Mouse (Mus musculus) midbrain, embryonic 11.5 days (tissue): ENCODE measurements at regions not wholly inside any gene's neighbourhood (a gene's known extent, or its start where the extent isn't known, plus 50 kb on each side); places are given as distances from the start of the nearest gene placed in this dataset.

Experiments
- ATAC-seq: fragments of 200-750 bp; cut with Nextera tagmentation; 2 replicates; pipeline ENCODE4 v1.8.0; 2017; ENCODE audit warnings: moderate TSS enrichment, moderate library complexity; ENCODE audit not compliant: low FRiP score
- DNase-seq: peaks from one replicate; pipeline ENCODE4 v3.0.0; 2015; ENCODE audit warnings: low spot score; ENCODE audit errors: missing footprints
- H3K27ac ChIP-seq: fragments of 300-500 bp; sonication (generic); 2 replicates; pipeline ENCODE4 v1.5.1; 2014; ENCODE audit warnings: low read depth, low read length
- H3K27me3 ChIP-seq: fragments of 300-500 bp; sonication (generic); 2 replicates; pipeline ENCODE4 v1.6.1; 2014; ENCODE audit warnings: mild to moderate bottlenecking, low read length, moderate library complexity, mixed read lengths; ENCODE audit not compliant: control insufficient read depth, insufficient read depth
- H3K36me3 ChIP-seq: fragments of 300-500 bp; sonication (generic); 2 replicates; pipeline ENCODE4 v1.6.1; 2014; ENCODE audit warnings: mild to moderate bottlenecking, low read length, moderate library complexity, mixed read lengths; ENCODE audit not compliant: control insufficient read depth, insufficient read depth
- H3K4me1 ChIP-seq: fragments of 300-500 bp; sonication (generic); 2 replicates; pipeline ENCODE4 v1.6.1; 2014; ENCODE audit warnings: low read length; ENCODE audit not compliant: control insufficient read depth, insufficient read depth
- H3K4me2 ChIP-seq: fragments of 300-500 bp; sonication (generic); 2 replicates; pipeline ENCODE4 v1.6.1; 2014; ENCODE audit warnings: mild to moderate bottlenecking, moderate library complexity
- H3K4me3 ChIP-seq: fragments of 300-500 bp; sonication (generic); 2 replicates; pipeline ENCODE4 v1.5.1; 2014; ENCODE audit warnings: low read depth, low read length
- H3K9ac ChIP-seq: fragments of 300-500 bp; sonication (generic); 2 replicates; pipeline ENCODE4 v1.6.1; 2014; ENCODE audit warnings: low read length
- H3K9me3 ChIP-seq: fragments of 300-500 bp; sonication (generic); 2 replicates; pipeline ENCODE4 v1.6.1; 2016; ENCODE audit warnings: low read length; ENCODE audit not compliant: control insufficient read depth
- WGBS: fragments of 180-500 bp; shearing (Covaris S2); extraction: QIAGEN DNeasy Blood & Tissue Kit; methylation state at CpG from one replicate; pipeline ENCODE4 v1.1.7; 2014; 5-methylcytosine and 5-hydroxymethylcytosine counted together

DNA sequence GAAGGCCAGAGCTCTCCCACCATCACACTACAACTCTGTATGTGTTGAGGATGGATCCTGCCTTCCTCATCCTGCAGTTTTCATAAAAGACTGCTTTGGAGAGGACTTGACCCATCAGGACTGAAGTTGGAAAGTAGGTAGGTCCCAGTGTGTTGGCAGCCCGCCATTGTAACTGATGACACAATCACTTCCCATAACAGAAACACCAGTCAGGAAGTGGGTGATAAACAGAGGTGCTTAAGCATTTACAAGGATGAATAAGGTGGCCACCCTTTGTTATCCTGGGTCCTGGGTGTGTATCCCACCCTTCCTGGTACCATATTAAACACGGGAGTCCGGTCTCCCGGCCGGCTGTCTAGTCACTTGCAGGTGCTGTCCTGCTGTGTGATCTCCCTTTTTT lies 118.3 kb downstream of the Snx10 start:
- Histone ChIP-seq H3K9ac (no peak overlapping the region), H3K36me3 (no peaks in the 10 kb centered on the region), H3K27me3 (no peaks in the 10 kb centered on the region), H3K27ac (no peak overlapping the region), H3K4me3 (no peak overlapping the region), H3K9me3 (no peaks in the 10 kb centered on the region), H3K4me2 (no peak overlapping the region), H3K4me1 (no peaks in the 10 kb centered on the region)
- ATAC-seq (no peak), DNase-seq (no peak)
- 92% methylated on average over 5 of the region's 5 CpGs for WGBS

DNA sequence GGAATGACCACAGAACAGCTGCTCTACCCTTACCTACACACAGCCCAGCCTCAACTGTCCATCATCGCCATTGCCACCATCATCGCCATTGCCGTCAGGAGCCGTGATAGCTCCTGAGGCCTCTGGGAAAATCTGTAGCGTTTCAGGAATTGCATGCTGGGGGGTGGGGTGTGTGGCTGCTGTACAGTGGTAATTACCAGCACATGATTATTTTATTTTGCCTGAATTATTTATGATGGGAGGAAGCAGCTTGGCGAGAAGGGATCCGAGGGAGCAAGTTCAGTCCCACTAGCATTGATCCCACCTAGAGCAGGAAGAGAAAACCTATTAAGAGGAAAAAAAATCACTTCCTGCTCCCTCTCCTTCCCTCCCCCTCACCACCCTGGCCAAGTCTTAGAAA lies 125.1 kb downstream of the Snx10 start:
- no peaks in the 10 kb centered on the region for H3K36me3 ChIP-seq
- no peak overlapping the region for H3K4me3 ChIP-seq
- no peak for DNase-seq
- H3K9ac ChIP-seq, result no peak overlapping the region
- no peak for ATAC-seq
- 87% methylated on average over 7 of the region's 7 CpGs for WGBS
- no peak overlapping the region for H3K4me2 ChIP-seq
- no peaks in the 10 kb centered on the region for H3K27me3 ChIP-seq
- H3K4me1 ChIP-seq, result no peaks in the 10 kb centered on the region
- no peaks in the 10 kb centered on the region for H3K9me3 ChIP-seq
- no peak overlapping the region for H3K27ac ChIP-seq

DNA sequence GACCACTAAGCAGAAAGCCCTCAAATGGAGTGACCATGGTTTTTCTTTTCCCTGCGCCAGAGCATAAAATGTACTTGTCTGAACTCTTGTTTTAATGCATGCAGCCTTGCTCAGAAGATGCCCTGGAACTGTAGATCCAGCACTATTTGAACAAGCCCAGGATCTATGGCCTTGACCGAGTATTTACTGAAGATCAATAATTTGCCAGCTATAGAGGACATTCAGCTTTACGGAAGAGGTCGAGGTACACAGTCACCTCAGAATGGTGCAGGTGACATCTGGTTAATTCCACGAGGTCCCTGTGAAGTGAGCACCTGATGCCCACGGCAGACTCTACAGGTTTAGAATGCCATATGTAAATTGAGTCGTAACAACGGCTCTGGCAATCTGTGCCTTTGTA lies 130.1 kb downstream of the Snx10 start:
- WGBS, result 88% methylated on average over 8 of the region's 8 CpGs
- no peaks in the 10 kb centered on the region for H3K36me3 ChIP-seq
- no peak overlapping the region for H3K4me3 ChIP-seq
- ATAC-seq, result no peak
- no peak overlapping the region for H3K9ac ChIP-seq
- peaks cover 28% of the 10 kb centered on the region for H3K4me1 ChIP-seq
- no peaks in the 10 kb centered on the region for H3K27me3 ChIP-seq
- H3K27ac ChIP-seq, result no peak overlapping the region
- DNase-seq, result no peak
- H3K9me3 ChIP-seq, result no peaks in the 10 kb centered on the region
- no peak overlapping the region for H3K4me2 ChIP-seq

DNA sequence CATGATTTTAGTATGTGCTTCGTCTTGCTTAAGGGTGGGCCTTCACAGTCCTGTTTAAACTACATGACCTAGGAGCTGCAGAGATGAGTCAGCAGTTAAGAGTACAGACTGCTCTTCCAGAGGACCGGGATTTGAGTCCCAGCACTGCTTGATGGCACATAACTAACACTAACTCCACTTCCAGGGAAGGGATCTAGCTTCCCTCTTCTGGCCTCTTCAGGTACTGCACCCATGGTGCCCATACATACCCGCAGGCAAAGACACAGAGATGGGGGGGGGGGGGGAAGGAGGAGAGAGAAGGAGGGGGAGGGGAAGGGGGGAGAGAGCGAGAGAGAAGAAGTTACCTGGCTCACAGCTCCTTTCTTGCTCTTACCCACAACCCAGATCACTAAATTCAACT lies 131.3 kb downstream of the Snx10 start:
- ATAC-seq, result no peak
- Histone ChIP-seq H3K36me3 (no peaks in the 10 kb centered on the region), H3K9ac (no peak overlapping the region), H3K4me1 (peaks cover 31% of the 10 kb centered on the region), H3K4me3 (no peak overlapping the region), H3K9me3 (no peaks in the 10 kb centered on the region), H3K4me2 (no peak overlapping the region), H3K27ac (no peak overlapping the region), H3K27me3 (no peaks in the 10 kb centered on the region)
- 91% methylated on average over 4 of the region's 4 CpGs for WGBS
- DNase-seq, result no peak

DNA sequence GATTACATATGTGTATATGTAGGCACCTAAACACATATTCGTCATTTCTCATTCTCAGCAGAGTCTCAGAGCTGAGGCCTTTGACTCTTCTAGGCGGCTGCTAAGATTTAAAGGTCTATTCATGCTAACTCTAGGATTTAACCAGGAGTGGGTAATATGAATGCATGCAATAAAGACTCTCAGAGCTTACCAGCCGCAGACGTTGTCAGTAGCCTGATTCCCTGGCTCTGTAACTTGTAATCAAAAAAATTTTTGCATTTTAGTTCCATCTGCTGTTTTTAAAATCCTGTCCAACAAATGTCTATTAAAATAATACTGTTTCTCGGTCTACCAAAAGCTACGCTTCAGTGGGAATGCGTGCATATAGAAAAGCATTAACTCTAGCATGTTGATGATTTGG lies 132.4 kb downstream of the Snx10 start:
- ATAC-seq (no peak), DNase-seq (peak; percentile 87)
- no peak overlapping the region for H3K9ac ChIP-seq
- H3K9me3 ChIP-seq, result no peaks in the 10 kb centered on the region
- WGBS, result 68% methylated on average over 7 of the region's 7 CpGs
- H3K36me3 ChIP-seq, result no peaks in the 10 kb centered on the region
- H3K27ac ChIP-seq, result peak overlapping the region; percentile 66
- no peak overlapping the region for H3K4me3 ChIP-seq
- no peaks in the 10 kb centered on the region for H3K27me3 ChIP-seq
- peaks cover 31% of the 10 kb centered on the region for H3K4me1 ChIP-seq
- no peak overlapping the region for H3K4me2 ChIP-seq

DNA sequence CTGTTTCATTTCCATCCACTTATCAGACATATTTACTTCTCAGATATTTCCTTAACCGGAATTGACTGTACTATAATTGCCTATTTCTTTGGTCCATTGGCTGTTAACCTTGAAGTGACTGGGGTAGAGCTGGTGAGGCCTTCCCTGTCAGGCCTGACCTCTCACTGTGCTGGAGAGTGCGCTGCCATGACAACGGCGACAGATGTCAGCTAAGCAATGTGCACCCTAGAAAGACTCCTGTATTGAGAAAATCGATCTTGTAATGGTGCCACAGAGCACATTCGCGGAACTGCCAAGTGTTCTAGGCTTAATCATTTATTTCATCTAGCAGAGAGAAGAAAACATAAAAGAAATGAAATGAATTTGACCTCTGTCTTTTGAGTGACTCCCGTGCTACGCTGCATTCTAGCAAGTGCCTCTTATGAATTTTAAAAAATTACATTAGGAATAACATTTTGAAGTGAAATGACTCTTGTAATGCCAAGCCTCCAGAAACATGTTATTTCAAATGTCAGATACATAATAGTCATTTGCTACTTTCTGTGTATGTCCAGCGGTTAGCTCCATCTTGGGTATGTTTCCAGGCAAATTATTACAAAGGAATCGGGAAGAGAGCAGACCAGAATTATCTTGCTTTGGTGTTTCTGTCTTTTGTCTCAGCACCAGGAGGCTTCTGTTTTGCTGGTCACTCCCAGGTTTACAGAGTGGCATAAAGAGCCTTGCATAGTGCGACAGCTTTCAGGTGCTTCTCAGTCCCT lies 133.4 kb downstream of the Snx10 start:
- ATAC-seq (peak; percentile 86), DNase-seq (peak; percentile 92)
- Histone ChIP-seq H3K27ac (peak overlapping the region; percentile 66; the same call in 1 of the 2 replicates), H3K36me3 (no peaks in the 10 kb centered on the region), H3K9me3 (no peaks in the 10 kb centered on the region), H3K27me3 (no peaks in the 10 kb centered on the region), H3K4me1 (peaks cover 31% of the 10 kb centered on the region), H3K9ac (no peak overlapping the region), H3K4me2 (no peak overlapping the region), H3K4me3 (no peak overlapping the region)
- 41% methylated on average over 12 of the region's 12 CpGs for WGBS

DNA sequence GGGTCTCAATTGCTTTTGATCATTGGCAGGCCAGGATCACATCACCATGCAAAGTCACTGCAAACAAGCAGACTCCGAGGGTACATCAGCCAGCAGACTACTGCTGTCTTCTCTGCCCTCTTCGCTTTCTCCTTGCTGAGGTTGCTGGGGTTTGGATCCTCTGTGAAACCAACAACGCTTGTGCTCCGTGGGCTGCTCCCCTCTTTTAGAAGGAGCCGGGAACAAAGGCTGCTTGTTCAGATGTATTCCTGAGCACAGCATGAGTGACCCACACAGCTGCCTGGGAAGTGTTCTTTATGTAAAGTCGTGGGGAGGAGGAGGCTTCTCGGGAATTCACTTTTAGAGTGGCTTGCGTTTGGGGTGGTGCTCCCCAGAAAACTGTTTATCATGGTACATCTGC lies 134.7 kb downstream of the Snx10 start:
- Histone ChIP-seq H3K4me3 (no peak overlapping the region), H3K4me2 (no peak overlapping the region), H3K4me1 (peaks cover 31% of the 10 kb centered on the region), H3K36me3 (no peaks in the 10 kb centered on the region), H3K9ac (peak overlapping the region; percentile 17; the same call in 1 of the 2 replicates), H3K27ac (peak overlapping the region; percentile 66), H3K9me3 (no peaks in the 10 kb centered on the region), H3K27me3 (no peaks in the 10 kb centered on the region)
- ATAC-seq, result no peak
- WGBS, result 14% methylated on average over 8 of the region's 8 CpGs
- DNase-seq, result peak; percentile 86

DNA sequence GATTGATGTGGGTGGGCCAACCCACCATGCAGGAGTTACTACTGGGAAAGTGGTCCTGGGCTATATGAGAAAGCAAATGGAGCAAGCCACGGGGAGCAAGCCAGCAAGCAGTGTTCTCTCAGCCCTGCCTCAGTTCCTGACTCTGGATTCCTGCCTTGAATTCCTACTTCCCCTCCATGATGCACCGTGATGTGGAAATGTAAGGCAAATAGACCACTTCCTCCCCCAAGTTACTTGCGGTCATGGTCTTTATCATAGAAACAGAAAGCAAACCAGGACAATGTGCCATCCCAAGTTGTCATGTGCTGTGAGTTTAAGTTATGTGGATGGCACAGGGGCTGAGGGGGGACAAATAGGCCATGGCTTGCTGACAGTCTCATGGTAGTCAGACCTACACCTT lies 139.5 kb downstream of the Snx10 start:
- Histone ChIP-seq H3K27me3 (no peaks in the 10 kb centered on the region), H3K4me2 (no peak overlapping the region), H3K36me3 (no peaks in the 10 kb centered on the region), H3K27ac (no peak overlapping the region), H3K9ac (no peak overlapping the region), H3K4me3 (no peak overlapping the region), H3K9me3 (peaks cover 12% of the 10 kb centered on the region), H3K4me1 (peaks cover 9% of the 10 kb centered on the region)
- no peak for DNase-seq
- ATAC-seq, result no peak
- WGBS, result 88% methylated on average over 3 of the region's 3 CpGs

DNA sequence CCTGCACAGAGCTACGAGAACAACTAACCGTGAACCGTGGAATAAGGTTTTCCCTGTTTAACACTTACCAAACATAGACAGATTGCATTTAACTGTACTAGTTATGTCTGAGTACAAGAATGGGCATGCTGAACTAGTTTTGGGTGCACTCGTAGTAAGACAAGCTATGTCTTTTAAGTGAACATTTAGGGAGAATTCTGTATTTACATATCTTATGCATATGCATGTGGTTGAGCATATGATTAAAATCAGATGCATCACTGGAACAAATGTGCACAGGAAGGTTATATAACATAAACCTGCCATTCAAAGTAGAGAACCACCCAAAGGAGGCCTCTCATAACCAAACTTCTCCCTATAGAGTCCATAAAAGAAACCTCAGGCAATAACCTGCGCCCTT lies 140.3 kb downstream of the Snx10 start:
- Histone ChIP-seq H3K4me2 (no peak overlapping the region), H3K9me3 (peaks cover 12% of the 10 kb centered on the region), H3K4me3 (no peak overlapping the region), H3K9ac (no peak overlapping the region), H3K36me3 (no peaks in the 10 kb centered on the region), H3K27ac (no peak overlapping the region), H3K27me3 (no peaks in the 10 kb centered on the region), H3K4me1 (no peaks in the 10 kb centered on the region; the same call in 1 of the 2 replicates)
- DNase-seq (peak; percentile 41), ATAC-seq (no peak)
- 91% methylated on average over 5 of the region's 5 CpGs for WGBS
